Mouse (Mus musculus): ENCODE results near the gene Rap1gap2. TPM values are rescaled to one million over a fixed set of nuclear protein-coding genes. Genes with fewer than 3 reads are reported as not detected.

Rap1gap2 gene
- polyA plus RNA-seq, 1 experiment: 4.7 TPM

GRCm38 (mm10) chr11:74566326-74566874, 44.3 kb downstream of the Rap1gap2 start:
- no peak for TF ChIP-seq GATA1 (IDR thresholded peaks at IDR 0.05; ENCODE audit: low read length)

GRCm38 (mm10) chr11:74561392-74561791, 49.3 kb downstream of the Rap1gap2 start:
- TF ChIP-seq GATA1 (IDR thresholded peaks at IDR 0.05; ENCODE audit: low read length): no peak

GRCm38 (mm10) chr11:74560600-74561227, 50.0 kb downstream of the Rap1gap2 start:
- TF ChIP-seq GATA1 (IDR thresholded peaks at IDR 0.05; ENCODE audit: low read length): no peak

GRCm38 (mm10) chr11:74559793-74560433, 50.8 kb downstream of the Rap1gap2 start:
- TF ChIP-seq GATA1 (IDR thresholded peaks at IDR 0.05; ENCODE audit: low read length): no peak

- TF ChIP-seq GATA1 (IDR thresholded peaks at IDR 0.05; ENCODE audit: low read length): no peak
These were observed 51.8 kb downstream of the Rap1gap2 start for GRCm38 (mm10) chr11:74558933-74559332.

GRCm38 (mm10) chr11:74557456-74558230, 53.1 kb downstream of the Rap1gap2 start:
- no peak for TF ChIP-seq GATA1 (IDR thresholded peaks at IDR 0.05; ENCODE audit: low read length)

- no peak for TF ChIP-seq GATA1 (IDR thresholded peaks at IDR 0.05; ENCODE audit: low read length)
These were observed 54.9 kb downstream of the Rap1gap2 start for GRCm38 (mm10) chr11:74555716-74556374.

- TF ChIP-seq GATA1 (IDR thresholded peaks at IDR 0.05; ENCODE audit: low read length): no peak
These were observed 55.9 kb downstream of the Rap1gap2 start for GRCm38 (mm10) chr11:74554683-74555341.

- TF ChIP-seq GATA1 (IDR thresholded peaks at IDR 0.05; ENCODE audit: low read length): no peak
These were observed 59.1 kb downstream of the Rap1gap2 start for GRCm38 (mm10) chr11:74551568-74551967.

- TF ChIP-seq GATA1 (IDR thresholded peaks at IDR 0.05; ENCODE audit: low read length): no peak
These were observed 60.1 kb downstream of the Rap1gap2 start for GRCm38 (mm10) chr11:74550615-74551102.

- no peak for TF ChIP-seq GATA1 (IDR thresholded peaks at IDR 0.05; ENCODE audit: low read length)
These were observed 61.8 kb downstream of the Rap1gap2 start for GRCm38 (mm10) chr11:74548781-74549382.

GRCm38 (mm10) chr11:74546933-74547694, 63.6 kb downstream of the Rap1gap2 start:
- peak; percentile 85 for TF ChIP-seq GATA1 (IDR thresholded peaks at IDR 0.05; ENCODE audit: low read length)

- no peak for TF ChIP-seq GATA1 (IDR thresholded peaks at IDR 0.05; ENCODE audit: low read length)
These were observed 64.5 kb downstream of the Rap1gap2 start for GRCm38 (mm10) chr11:74546165-74546564.

- no peak for TF ChIP-seq GATA1 (IDR thresholded peaks at IDR 0.05; ENCODE audit: low read length)
These were observed 65.2 kb downstream of the Rap1gap2 start for GRCm38 (mm10) chr11:74545560-74545959.
